Mouse (Mus musculus) midbrain, postnatal 0 days (tissue): ENCODE results near the gene Pmepa1. TPM values are rescaled to one million over a fixed set of nuclear protein-coding genes. Genes with fewer than 3 reads are reported as not detected.
A peak's percentile ranks its signal among the peaks of the same experiment; 100 is the strongest.

Experiments used
- ATAC-seq: fragments of 200-750 bp; cut with Nextera tagmentation; 2 replicates; pipeline ENCODE4 v1.8.0; 2017; ENCODE audit warnings: moderate number of reproducible peaks, mild to moderate bottlenecking, moderate TSS enrichment, moderate library complexity; ENCODE audit not compliant: low FRiP score
- DNase-seq: peaks from one replicate; pipeline ENCODE4 v3.0.0-alpha.2; 2015; ENCODE audit warnings: low spot score
- H3K27ac ChIP-seq: fragments of 300-500 bp; sonication (generic); 2 replicates; pipeline ENCODE4 v1.5.1; 2014; ENCODE audit warnings: low read depth, mild to moderate bottlenecking, low read length, mixed read lengths
- H3K27me3 ChIP-seq: fragments of 300-500 bp; sonication (generic); 2 replicates; pipeline ENCODE4 v1.6.1; 2014; ENCODE audit warnings: low read length, control low read depth, mixed read lengths; ENCODE audit not compliant: insufficient read depth
- H3K36me3 ChIP-seq: fragments of 300-500 bp; sonication (generic); 2 replicates; pipeline ENCODE4 v1.6.1; 2014; ENCODE audit warnings: low read length, control low read depth, mixed read lengths; ENCODE audit not compliant: insufficient read depth
- H3K4me1 ChIP-seq: fragments of 300-500 bp; sonication (generic); 2 replicates; pipeline ENCODE4 v1.6.1; 2014; ENCODE audit warnings: mild to moderate bottlenecking, control low read depth, antibody characterized with exemption, low read length, mixed read lengths; ENCODE audit not compliant: insufficient read depth
- H3K4me2 ChIP-seq: fragments of 300-500 bp; sonication (generic); 2 replicates; pipeline ENCODE4 v1.6.1; 2014; ENCODE audit warnings: low read depth, mild to moderate bottlenecking, low read length, mixed read lengths; ENCODE audit not compliant: poor library complexity, severe bottlenecking
- H3K4me3 ChIP-seq: fragments of 300-500 bp; sonication (generic); 2 replicates; pipeline ENCODE4 v1.5.1; 2014; ENCODE audit warnings: low read depth, mild to moderate bottlenecking, low read length, moderate library complexity
- H3K9ac ChIP-seq: fragments of 300-500 bp; sonication (generic); replicated peaks from 2 replicates; pipeline ENCODE4 v1.6.1; 2014; ENCODE audit warnings: mild to moderate bottlenecking, low read length, moderate library complexity, mixed read lengths; ENCODE audit not compliant: poor library complexity, severe bottlenecking
- H3K9me3 ChIP-seq: fragments of 300-500 bp; sonication (generic); 2 replicates; pipeline ENCODE4 v1.6.1; 2016; ENCODE audit warnings: low read length, control low read depth
- CTCF ChIP-seq: IDR thresholded peaks from 2 replicates; pipeline ENCODE4 v1.5.1; 2016; ENCODE audit warnings: antibody characterized with exemption, mild to moderate bottlenecking
- WGBS: fragments of 180-500 bp; shearing (Covaris S2); extraction: QIAGEN DNeasy Blood & Tissue Kit; methylation state at CpG from one replicate; pipeline ENCODE4 v1.1.7; 2014; 5-methylcytosine and 5-hydroxymethylcytosine counted together
- polyA plus RNA-seq: library from polyadenylated mRNA; unstranded; fragments of >200 nt; fragmentation: Nextera tagmentation; extraction: Ambion mirVana; gene quantifications from 2 replicates; pipeline ENCODE4 v1.2.1, GENCODE M21; 2015
- total RNA-seq: library from RNA; depleted of rRNA; stranded (reverse); fragments of >200 nt; gene quantifications from 2 replicates; pipeline ENCODE4 v1.2.3, GENCODE M21; 2014

Pmepa1 gene
- total and polyA plus RNA-seq, 2 experiments from 2014 or later = 2.3 to 12.8 TPM

DNA sequence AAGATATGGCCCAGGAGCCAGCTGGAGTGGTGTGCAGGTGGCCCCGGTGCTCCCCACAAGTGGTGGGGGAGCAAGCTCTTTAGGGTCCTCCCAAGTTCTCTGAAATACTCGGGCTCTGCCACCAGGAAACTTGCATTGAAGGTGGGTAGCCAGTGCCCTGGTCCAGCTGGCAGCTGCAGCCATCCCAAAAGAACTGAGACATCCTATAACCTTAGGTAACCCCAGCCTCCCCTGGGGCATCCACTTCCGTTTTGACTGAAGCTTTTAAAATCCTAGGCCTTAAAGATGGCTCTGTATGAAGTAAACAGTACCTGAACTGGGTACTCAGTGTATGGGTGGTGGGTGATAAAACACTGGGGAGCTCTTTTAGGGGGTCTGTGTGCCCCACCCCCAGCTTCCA is 52.8 kb downstream of the Pmepa1 start:
- TF ChIP-seq CTCF = no peak
- ATAC-seq (no peak), DNase-seq (no peak)
- no peak overlapping the region for H3K4me3 ChIP-seq
- no peak overlapping the region for H3K9ac ChIP-seq
- no peak overlapping the region for H3K4me2 ChIP-seq
- H3K27ac ChIP-seq = no peak overlapping the region
- WGBS = 68% methylated on average over 3 of the region's 3 CpGs
- H3K27me3 ChIP-seq = no peaks in the 10 kb centered on the region
- no peaks in the 10 kb centered on the region for H3K9me3 ChIP-seq
- no peaks in the 10 kb centered on the region for H3K4me1 ChIP-seq
- H3K36me3 ChIP-seq = peaks cover 4% of the 10 kb centered on the region; the same call in 1 of the 2 replicates

DNA sequence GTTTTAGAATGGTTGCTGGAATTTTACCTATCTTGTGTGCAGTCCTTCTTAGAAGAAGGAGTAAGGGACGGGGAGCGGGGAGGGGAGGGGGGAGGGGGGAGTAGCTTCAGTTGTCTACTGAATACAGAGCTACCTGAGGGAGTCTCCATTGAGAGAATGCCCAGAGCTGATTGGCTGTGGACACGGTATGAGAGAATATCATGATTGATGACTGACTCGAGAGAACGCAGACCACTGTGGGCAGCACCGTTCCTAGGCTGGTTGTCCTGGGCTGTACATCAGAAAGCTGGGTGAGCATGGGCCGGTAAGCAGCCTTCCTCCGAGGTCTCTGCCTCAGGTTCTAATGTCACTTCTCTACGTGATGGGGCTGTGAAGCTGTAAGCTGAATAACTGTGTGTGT is 55.6 kb downstream of the Pmepa1 start:
- Histone ChIP-seq H3K36me3 (no peaks in the 10 kb centered on the region), H3K27ac (no peak overlapping the region), H3K27me3 (no peaks in the 10 kb centered on the region), H3K4me1 (no peaks in the 10 kb centered on the region), H3K9me3 (no peaks in the 10 kb centered on the region), H3K4me2 (no peak overlapping the region), H3K4me3 (no peak overlapping the region), H3K9ac (no peak overlapping the region)
- 96% methylated on average over 9 of the region's 9 CpGs for WGBS
- no peak for DNase-seq
- no peak for TF ChIP-seq CTCF
- no peak for ATAC-seq

DNA sequence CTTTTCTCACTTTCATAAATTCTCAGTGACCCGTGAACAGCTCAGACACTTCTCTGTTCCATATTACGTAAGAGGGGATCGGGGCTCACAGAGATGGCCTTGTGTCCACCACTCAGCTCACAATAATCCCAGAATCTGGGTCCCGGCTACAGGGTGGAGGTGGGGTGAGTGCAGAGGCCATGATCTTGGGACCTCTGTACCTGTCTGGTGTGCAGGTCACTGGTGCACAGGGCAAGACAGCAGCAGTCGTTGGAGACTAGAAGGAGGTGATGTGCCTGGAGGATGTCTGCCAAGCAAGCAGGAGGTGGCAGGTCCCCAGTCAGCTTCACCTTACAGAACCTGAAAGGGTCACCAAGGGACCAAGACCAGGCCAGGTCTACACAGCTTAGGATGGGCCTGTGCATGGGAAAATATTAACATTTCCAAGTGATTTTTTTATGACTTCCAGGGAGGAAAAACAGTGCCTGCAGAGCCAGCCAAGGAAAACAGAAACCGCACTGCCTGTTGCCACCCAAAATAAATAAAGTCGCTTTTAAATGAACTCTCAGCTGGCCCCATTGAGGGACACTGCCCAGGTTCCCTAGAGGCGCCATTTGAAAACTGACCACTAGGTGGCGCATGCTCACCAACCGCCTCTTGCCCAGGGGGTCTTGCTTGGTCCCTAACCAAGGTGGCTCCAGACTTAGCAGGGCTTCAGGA is 56.9 kb downstream of the Pmepa1 start:
- Histone ChIP-seq H3K36me3 (no peaks in the 10 kb centered on the region), H3K9me3 (peaks cover 2% of the 10 kb centered on the region; the same call in 1 of the 2 replicates), H3K4me1 (no peaks in the 10 kb centered on the region), H3K4me3 (no peak overlapping the region), H3K27me3 (no peaks in the 10 kb centered on the region), H3K4me2 (no peak overlapping the region), H3K27ac (no peak overlapping the region), H3K9ac (no peak overlapping the region)
- no peak for ATAC-seq
- TF ChIP-seq CTCF = peak; percentile 76
- WGBS = 46% methylated on average over 10 of the region's 10 CpGs
- peak; percentile 37 for DNase-seq

DNA sequence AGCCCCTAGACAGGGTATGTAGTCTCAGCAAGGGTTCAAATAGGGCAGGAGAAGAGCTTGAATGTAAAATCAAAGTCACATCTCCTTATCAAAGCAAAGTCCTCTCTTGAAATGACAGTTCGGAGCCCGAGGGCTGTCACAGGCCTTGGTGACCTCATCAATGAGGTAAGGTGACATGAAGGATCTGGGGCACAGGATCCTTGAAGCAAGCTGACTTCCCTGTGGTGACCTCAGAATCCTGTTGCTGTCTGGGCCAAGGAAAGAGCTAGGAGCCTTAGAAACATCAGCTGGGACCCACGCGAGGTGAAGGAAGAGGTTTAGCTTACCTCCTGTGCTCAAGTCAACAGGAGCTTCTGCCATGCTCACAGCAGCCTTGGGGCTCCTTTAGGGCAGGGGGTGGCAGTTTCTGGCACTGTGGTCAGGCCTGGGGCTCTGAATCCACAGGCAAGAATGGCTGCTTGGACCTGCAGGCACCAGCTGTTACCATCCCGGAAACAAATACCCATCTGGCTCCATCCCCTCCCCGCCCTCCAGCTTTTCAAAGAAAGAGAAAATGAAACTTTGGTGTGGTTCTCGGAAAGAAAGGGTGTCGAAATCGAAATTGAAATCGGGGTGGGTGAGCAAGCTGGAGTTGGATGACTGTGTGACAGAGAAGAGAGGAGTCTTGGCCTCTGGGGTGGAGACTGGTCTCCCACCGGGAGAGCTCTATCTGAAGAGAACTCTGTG is 57.8 kb downstream of the Pmepa1 start, which contains the start of gene Zbp1:
TSS of gene Zbp1 (minus strand) at position 508 of the 726 bp plus-strand sequence.
- Histone ChIP-seq H3K4me1 (no peaks in the 10 kb centered on the region), H3K4me3 (no peak within 1 kb of the TSS)

DNA sequence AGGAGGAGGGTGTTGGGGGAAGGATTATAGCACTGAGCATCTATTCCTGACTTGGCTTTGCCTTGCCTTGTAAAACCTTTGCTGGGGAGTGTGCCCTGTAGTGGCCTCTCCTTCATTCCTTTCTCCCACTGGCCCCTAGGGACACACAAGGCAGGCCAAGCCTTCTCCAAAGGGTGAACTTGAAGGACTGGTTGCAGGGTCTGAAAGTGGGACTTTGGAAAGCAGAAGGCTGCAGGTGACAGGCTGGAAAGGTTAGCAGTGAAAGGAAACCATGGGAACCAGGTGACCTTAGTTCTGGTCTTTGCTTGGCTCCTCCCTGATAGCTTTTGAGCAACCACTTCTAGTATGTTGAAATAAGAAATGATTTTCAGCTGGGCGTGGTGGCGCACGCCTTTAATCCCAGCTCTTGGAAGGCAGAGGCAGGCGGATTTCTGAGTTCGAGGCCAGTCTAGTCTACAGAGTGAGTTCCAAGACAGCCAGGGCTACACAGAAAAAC is 58.5 kb downstream of the Pmepa1 start:
- Histone ChIP-seq H3K4me3 (no peak overlapping the region), H3K4me2 (no peak overlapping the region), H3K27ac (no peak overlapping the region), H3K4me1 (no peaks in the 10 kb centered on the region), H3K36me3 (no peaks in the 10 kb centered on the region), H3K9ac (no peak overlapping the region), H3K27me3 (no peaks in the 10 kb centered on the region), H3K9me3 (peaks cover 2% of the 10 kb centered on the region; the same call in 1 of the 2 replicates)
- DNase-seq (no peak), ATAC-seq (no peak)
- 97% methylated on average over 5 of the region's 5 CpGs for WGBS
- no peak for TF ChIP-seq CTCF

More for the DNA sequence above, 57.8 kb downstream of the Pmepa1 start, which contains the start of gene Zbp1:
- ATAC-seq = no peak
- Histone ChIP-seq H3K27me3 (no peaks in the 10 kb centered on the region), H3K4me2 (no peak within 1 kb of the TSS), H3K9me3 (peaks cover 2% of the 10 kb centered on the region; the same call in 1 of the 2 replicates), H3K27ac (no peak within 1 kb of the TSS), H3K36me3 (no peaks in the 10 kb centered on the region), H3K9ac (no peak within 1 kb of the TSS)
- DNase-seq = no peak
- 71% methylated on average over 11 of the region's 11 CpGs for WGBS
- TF ChIP-seq CTCF = no peak

DNA sequence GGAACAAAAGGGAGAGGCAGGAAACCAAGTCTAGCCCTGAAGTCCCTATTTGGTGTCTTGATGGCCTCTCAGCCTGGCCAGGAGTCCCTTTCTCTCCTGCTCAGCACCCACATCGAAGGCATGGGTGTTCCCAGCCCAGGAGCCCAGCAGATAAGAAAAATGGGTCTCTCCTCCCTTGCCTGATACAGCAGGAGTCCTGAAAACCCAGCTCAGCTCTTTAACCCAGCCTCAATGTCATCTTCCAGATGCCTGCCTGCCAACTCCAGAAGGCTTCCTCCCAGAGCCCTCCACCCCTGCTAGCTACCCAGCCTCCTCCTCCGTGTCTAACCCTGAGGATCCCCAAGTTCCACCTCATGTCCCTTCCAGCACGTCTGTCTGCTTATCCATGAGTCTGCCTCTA is 59.1 kb downstream of the Pmepa1 start:
- Histone ChIP-seq H3K36me3 (no peaks in the 10 kb centered on the region), H3K9ac (no peak overlapping the region), H3K27me3 (no peaks in the 10 kb centered on the region), H3K4me2 (no peak overlapping the region), H3K4me3 (no peak overlapping the region), H3K9me3 (peaks cover 2% of the 10 kb centered on the region; the same call in 1 of the 2 replicates), H3K27ac (no peak overlapping the region), H3K4me1 (no peaks in the 10 kb centered on the region)
- WGBS = 79% methylated on average over 3 of the region's 3 CpGs
- DNase-seq (no peak), ATAC-seq (no peak)
- TF ChIP-seq CTCF = no peak
